7 mouse cellular contexts compared by ENCODE assay signal in genomic region chr5:135025899-135026298, GRCm38 (mm10). TPM values are rescaled to one million over a fixed set of nuclear protein-coding genes. Genes with fewer than 3 reads are reported as not detected.
DNase-seq lines count a peak whose midpoint lies in the region; ATAC-seq lines count a peak whose summit lies in the region.

No protein-coding gene starts in this region.

- no peaks in the 10 kb centered on the region for H3K27me3 ChIP-seq in embryonic facial prominence, embryonic 13.5 days

- no peak overlapping the region; the same call in none of the 2 replicates for H3K27ac ChIP-seq in embryonic facial prominence, embryonic 13.5 days

- 6% methylated on average over 7 of the region's 7 CpGs for WGBS in embryonic facial prominence, embryonic 13.5 days

- DNase-seq in layer of hippocampus, adult 9-11 months = peak; percentile 48
- no peak for DNase-seq in layer of hippocampus, postnatal 36 days
- peak; percentile 33 for DNase-seq in induced T-regulatory cell, adult 2 months (ENCODE audit: low read depth)
- DNase-seq in right cerebral cortex, adult 2 months (ENCODE audit: low spot score in 2 of 2) = peak; percentile 66 to 73
- DNase-seq in urinary bladder, adult 2 months (ENCODE audit: low spot score) = no peak

- no peaks in the 10 kb centered on the region for H3K36me3 ChIP-seq in embryonic facial prominence, embryonic 13.5 days

- no peaks in the 10 kb centered on the region for H3K9me3 ChIP-seq in embryonic facial prominence, embryonic 13.5 days

- no peak for ATAC-seq in embryonic facial prominence, embryonic 13.5 days (ENCODE audit: insufficient number of reproducible peaks, insufficient read depth, low FRiP score, low TSS enrichment, low read depth)
- ATAC-seq in inflammation-experienced regulatory T-cells, adult 6 months = no peak

- peak overlapping the region; percentile 15; the same call in 1 of the 2 replicates for H3K4me3 ChIP-seq in embryonic facial prominence, embryonic 13.5 days

- peaks cover 45% of the 10 kb centered on the region for H3K4me1 ChIP-seq in embryonic facial prominence, embryonic 13.5 days

- H3K9ac ChIP-seq in embryonic facial prominence, embryonic 13.5 days = peak overlapping the region; percentile 55

- H3K4me2 ChIP-seq in embryonic facial prominence, embryonic 13.5 days = peak overlapping the region; percentile 96

RNA-seq across cellular contexts. Expression of gene Stx1a, which starts 2.6 kb away (rescaled TPM):
- total RNA-seq in layer of hippocampus, postnatal 36 days (2021) = 10 to 100 TPM; 96.3 to 96.4 TPM
- 12.9 and 21.7 TPM in 2 replicates for polyA plus RNA-seq in embryonic facial prominence, embryonic 13.5 days (2015; fragmentation: Nextera tagmentation; extraction: Ambion mirVana)
- 9.6 and 11.5 TPM in 2 replicates for polyA plus RNA-seq in urinary bladder, adult 2 months (2012; rRNA removed)
- polyA plus RNA-seq in inflammation-experienced regulatory T-cells, adult 6 months (2017; shearing (Covaris generic)) = 10 to 100 TPM in 2 of 3 experiments, 1 to 10 TPM in 1; 4.4 to 24.9 (median 20.8) TPM

RNA-seq across cellular contexts. Expression of gene Abhd11, which starts 16.9 kb away (rescaled TPM):
- 10 to 100 TPM; 27.7 to 33.1 TPM for total RNA-seq in layer of hippocampus, postnatal 36 days (2021)
- 57.4 and 59.4 TPM in 2 replicates for polyA plus RNA-seq in embryonic facial prominence, embryonic 13.5 days (2015; fragmentation: Nextera tagmentation; extraction: Ambion mirVana)
- polyA plus RNA-seq in urinary bladder, adult 2 months (2012; rRNA removed) = 50.0 and 69.5 TPM in 2 replicates
- 10 to 100 TPM; 26.7 to 80.0 (median 60.4) TPM for polyA plus RNA-seq in inflammation-experienced regulatory T-cells, adult 6 months (2017; shearing (Covaris generic))

RNA-seq across cellular contexts. Expression of gene Dnajc30, which starts 38.1 kb away (rescaled TPM):
- total RNA-seq in layer of hippocampus, postnatal 36 days (2021) = 10 to 100 TPM; 38.3 to 38.4 TPM
- 35.2 and 38.8 TPM in 2 replicates for polyA plus RNA-seq in embryonic facial prominence, embryonic 13.5 days (2015; fragmentation: Nextera tagmentation; extraction: Ambion mirVana)
- polyA plus RNA-seq in urinary bladder, adult 2 months (2012; rRNA removed) = 25.3 and 28.1 TPM in 2 replicates
- 10 to 100 TPM; 18.9 to 32.0 (median 30.4) TPM for polyA plus RNA-seq in inflammation-experienced regulatory T-cells, adult 6 months (2017; shearing (Covaris generic))

RNA-seq across cellular contexts. Expression of gene Bud23, which starts 38.9 kb away (rescaled TPM):
- total RNA-seq in layer of hippocampus, postnatal 36 days (2021) = 10 to 100 TPM; 49.4 to 60.1 TPM
- 132 and 147 TPM in 2 replicates for polyA plus RNA-seq in embryonic facial prominence, embryonic 13.5 days (2015; fragmentation: Nextera tagmentation; extraction: Ambion mirVana)
- polyA plus RNA-seq in urinary bladder, adult 2 months (2012; rRNA removed) = 51.2 and 54.6 TPM in 2 replicates
- 10 to 100 TPM; 63.3 to 71.1 (median 67.0) TPM for polyA plus RNA-seq in inflammation-experienced regulatory T-cells, adult 6 months (2017; shearing (Covaris generic))

RNA-seq across cellular contexts. Expression of gene Cldn3, which starts 39.9 kb away (rescaled TPM):
- under 1 TPM; 0.61 to 0.92 TPM for total RNA-seq in layer of hippocampus, postnatal 36 days (2021)
- 14.8 and 26.4 TPM in 2 replicates for polyA plus RNA-seq in embryonic facial prominence, embryonic 13.5 days (2015; fragmentation: Nextera tagmentation; extraction: Ambion mirVana)
- 0.15 and 0.17 TPM in 2 replicates for polyA plus RNA-seq in urinary bladder, adult 2 months (2012; rRNA removed)
- not detected for polyA plus RNA-seq in inflammation-experienced regulatory T-cells, adult 6 months (2017; shearing (Covaris generic))

Comparison
In these comparisons a context has a peak if more than half of its experiments do, and no peak if none do; other contexts are left out.
1. DNase-seq: peak in layer of hippocampus, adult 9-11 months (single experiment), induced T-regulatory cell, adult 2 months (single experiment) and right cerebral cortex, adult 2 months (2 of 2); none in layer of hippocampus, postnatal 36 days (0 of 2) and urinary bladder, adult 2 months (single experiment).